Mouse (Mus musculus) liver, embryonic 13.5 days (tissue): ENCODE measurements at regions not wholly inside any gene's neighbourhood (a gene's known extent, or its start where the extent isn't known, plus 50 kb on each side); places are given as distances from the start of the nearest gene placed in this dataset.

Source experiments
- ATAC-seq: fragments of 200-750 bp; cut with Nextera tagmentation; 2 replicates; pipeline ENCODE4 v1.8.0; 2017; ENCODE audit warnings: low read depth, mild to moderate bottlenecking, moderate number of reproducible peaks, moderate library complexity
- DNase-seq: peaks from one replicate; pipeline ENCODE4 v3.0.0; 2022
- H3K27ac ChIP-seq: fragments of 300-500 bp; sonication (generic); 2 replicates; pipeline ENCODE4 v1.5.1; 2015; ENCODE audit warnings: moderate library complexity, mild to moderate bottlenecking, inconsistent platforms
- H3K27me3 ChIP-seq: fragments of 300-500 bp; sonication (generic); 2 replicates; pipeline ENCODE4 v1.6.1; 2015; ENCODE audit warnings: mild to moderate bottlenecking, inconsistent platforms
- H3K36me3 ChIP-seq: fragments of 300-500 bp; sonication (generic); 2 replicates; pipeline ENCODE4 v1.6.1; 2015; ENCODE audit warnings: mild to moderate bottlenecking, inconsistent platforms
- H3K4me1 ChIP-seq: fragments of 300-500 bp; sonication (generic); replicated peaks from 2 replicates; pipeline ENCODE4 v1.6.1; 2015; ENCODE audit warnings: inconsistent platforms
- H3K4me2 ChIP-seq: fragments of 300-500 bp; sonication (generic); 2 replicates; pipeline ENCODE4 v1.6.1; 2015; ENCODE audit warnings: inconsistent platforms, mild to moderate bottlenecking, moderate library complexity
- H3K4me3 ChIP-seq: fragments of 300-500 bp; sonication (generic); replicated peaks from 2 replicates; pipeline ENCODE4 v1.5.1; 2015; ENCODE audit warnings: mild to moderate bottlenecking, inconsistent platforms
- H3K9ac ChIP-seq: fragments of 300-500 bp; sonication (generic); 2 replicates; pipeline ENCODE4 v1.6.1; 2015; ENCODE audit warnings: mild to moderate bottlenecking, inconsistent platforms
- H3K9me3 ChIP-seq: fragments of 300-500 bp; sonication (generic); replicated peaks from 2 replicates; pipeline ENCODE4 v1.6.1; 2016; ENCODE audit warnings: inconsistent platforms
- WGBS: fragments of 180-500 bp; shearing (Covaris S2); methylation state at CpG from one replicate; pipeline ENCODE4 v1.1.7; 2015; ENCODE audit not compliant: insufficient replicate concordance; 5-methylcytosine and 5-hydroxymethylcytosine counted together

DNA sequence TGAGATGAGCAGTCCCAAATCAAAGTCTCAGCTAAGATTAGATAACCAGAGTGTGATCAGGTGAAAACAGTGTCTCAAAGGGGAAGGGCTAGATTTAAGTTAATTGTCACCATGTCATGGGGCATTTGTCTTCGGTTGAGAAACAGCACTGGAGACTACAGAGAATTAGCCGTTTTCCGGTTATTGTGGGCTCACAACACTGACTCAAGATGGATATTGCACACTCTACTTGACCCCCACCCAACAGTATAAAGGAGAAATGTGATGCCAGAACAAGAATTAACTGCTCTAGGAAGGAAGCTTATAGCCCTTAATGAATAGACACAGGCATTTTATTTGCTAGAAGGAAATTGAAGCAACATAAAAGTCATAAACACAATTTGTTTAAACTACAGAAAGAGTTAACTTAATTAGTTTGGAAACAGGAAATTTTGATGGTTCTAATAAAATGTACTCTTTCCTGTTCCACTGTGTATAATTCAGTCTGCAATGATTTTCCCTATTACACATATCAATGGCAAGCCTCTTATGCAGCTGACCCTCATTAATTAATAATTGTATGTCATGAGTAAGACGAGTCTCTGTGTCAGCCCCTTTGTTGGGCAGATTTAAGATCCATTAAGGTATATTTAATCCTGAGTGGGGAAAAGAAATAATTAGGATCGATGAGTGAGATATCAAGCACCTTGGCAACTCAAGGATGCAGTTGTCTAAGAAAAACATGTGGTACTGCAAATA, 277.4 kb upstream of the Tmeff2 start:
- DNase-seq (no peak), ATAC-seq (no peak)
- Histone ChIP-seq H3K9ac (no peak overlapping the region), H3K4me1 (no peaks in the 10 kb centered on the region), H3K4me3 (no peak overlapping the region), H3K27ac (no peak overlapping the region), H3K36me3 (no peaks in the 10 kb centered on the region), H3K9me3 (no peaks in the 10 kb centered on the region), H3K27me3 (no peaks in the 10 kb centered on the region), H3K4me2 (no peak overlapping the region)
- WGBS: 64% methylated on average over 5 of the region's 5 CpGs

DNA sequence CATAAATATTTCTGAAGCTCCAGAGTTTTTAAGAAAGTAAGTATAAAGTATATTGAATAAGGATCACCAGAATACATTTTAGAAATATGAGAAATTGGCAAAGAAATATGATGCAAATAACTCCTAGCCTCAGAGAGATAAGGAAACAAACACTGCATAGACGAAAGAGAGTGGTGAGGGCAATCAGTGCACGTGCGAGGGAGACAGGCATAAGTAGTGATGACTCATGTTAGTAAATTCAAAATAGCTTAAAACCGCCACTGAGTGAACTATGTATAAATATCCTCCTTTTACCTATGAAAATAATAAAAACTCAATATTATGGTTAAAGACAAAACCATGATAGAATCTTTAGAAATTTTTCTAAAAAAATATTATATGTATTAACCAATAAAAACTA, 271.4 kb upstream of the Tmeff2 start:
- no peaks in the 10 kb centered on the region for H3K4me1 ChIP-seq
- no peak overlapping the region for H3K4me2 ChIP-seq
- H3K9ac ChIP-seq: no peak overlapping the region
- WGBS: 64% methylated on average over 4 of the region's 4 CpGs
- H3K9me3 ChIP-seq: no peaks in the 10 kb centered on the region
- H3K36me3 ChIP-seq: no peaks in the 10 kb centered on the region
- DNase-seq (no peak), ATAC-seq (no peak)
- H3K27ac ChIP-seq: no peak overlapping the region
- H3K4me3 ChIP-seq: no peak overlapping the region
- H3K27me3 ChIP-seq: no peaks in the 10 kb centered on the region

DNA sequence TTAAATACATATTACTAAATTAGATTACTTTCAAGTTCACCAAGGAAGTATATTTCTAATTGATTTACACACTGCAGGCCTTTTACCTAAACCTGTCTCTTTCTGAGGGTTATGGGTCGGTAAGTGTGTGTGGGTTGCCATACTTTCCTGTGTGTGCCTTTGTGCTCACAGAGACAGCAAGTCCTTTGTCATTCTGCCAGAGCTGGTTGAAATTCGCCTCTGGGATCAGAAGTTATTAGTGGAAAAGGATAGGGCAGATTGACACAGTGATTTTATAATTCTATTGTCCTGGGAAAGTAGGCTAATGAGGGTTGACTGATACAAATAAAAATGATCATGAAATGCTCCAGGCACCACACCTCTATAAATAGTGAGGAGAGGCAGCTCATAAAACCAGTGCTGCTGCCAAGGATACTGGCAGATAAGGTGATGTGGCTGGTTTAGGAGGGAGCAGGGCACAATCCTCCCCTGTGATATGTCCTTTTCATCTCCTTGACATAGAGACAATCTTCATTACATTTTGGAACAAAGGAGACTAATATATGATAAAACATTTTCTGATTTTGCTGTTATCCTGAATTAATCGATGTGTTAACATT, 270.9 kb upstream of the Tmeff2 start:
- H3K4me1 ChIP-seq: no peaks in the 10 kb centered on the region
- H3K4me2 ChIP-seq: no peak overlapping the region
- no peak overlapping the region for H3K4me3 ChIP-seq
- H3K9me3 ChIP-seq: no peaks in the 10 kb centered on the region
- no peak overlapping the region for H3K27ac ChIP-seq
- no peaks in the 10 kb centered on the region for H3K36me3 ChIP-seq
- H3K9ac ChIP-seq: no peak overlapping the region
- no peak for DNase-seq
- 44% methylated on average over 3 of the region's 3 CpGs for WGBS
- no peak for ATAC-seq
- no peaks in the 10 kb centered on the region for H3K27me3 ChIP-seq

DNA sequence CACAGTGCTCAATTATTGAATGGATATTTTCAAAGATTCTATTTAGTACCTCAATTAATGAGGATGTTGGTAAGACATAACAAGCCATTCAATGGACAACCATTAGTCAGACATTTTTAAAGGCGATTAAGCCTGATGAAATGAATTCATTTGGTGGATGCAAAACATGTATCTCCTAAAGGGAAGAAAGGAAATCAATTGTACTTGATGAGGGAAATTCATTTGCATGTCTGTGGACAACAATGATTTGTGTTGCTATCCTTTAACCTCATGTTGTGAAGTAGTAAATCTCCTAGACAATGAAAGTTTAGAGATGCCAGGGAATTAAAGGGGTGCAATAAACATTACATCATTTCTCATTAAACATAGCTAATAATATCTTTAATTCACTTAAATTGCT, 262.5 kb upstream of the Tmeff2 start:
- Histone ChIP-seq H3K4me1 (no peaks in the 10 kb centered on the region), H3K9ac (no peak overlapping the region), H3K4me2 (no peak overlapping the region), H3K27me3 (no peaks in the 10 kb centered on the region), H3K9me3 (no peaks in the 10 kb centered on the region), H3K27ac (no peak overlapping the region), H3K36me3 (no peaks in the 10 kb centered on the region), H3K4me3 (no peak overlapping the region)
- no peak for DNase-seq
- ATAC-seq: no peak
- WGBS: 63% methylated on average over 1 of the region's 1 CpGs

DNA sequence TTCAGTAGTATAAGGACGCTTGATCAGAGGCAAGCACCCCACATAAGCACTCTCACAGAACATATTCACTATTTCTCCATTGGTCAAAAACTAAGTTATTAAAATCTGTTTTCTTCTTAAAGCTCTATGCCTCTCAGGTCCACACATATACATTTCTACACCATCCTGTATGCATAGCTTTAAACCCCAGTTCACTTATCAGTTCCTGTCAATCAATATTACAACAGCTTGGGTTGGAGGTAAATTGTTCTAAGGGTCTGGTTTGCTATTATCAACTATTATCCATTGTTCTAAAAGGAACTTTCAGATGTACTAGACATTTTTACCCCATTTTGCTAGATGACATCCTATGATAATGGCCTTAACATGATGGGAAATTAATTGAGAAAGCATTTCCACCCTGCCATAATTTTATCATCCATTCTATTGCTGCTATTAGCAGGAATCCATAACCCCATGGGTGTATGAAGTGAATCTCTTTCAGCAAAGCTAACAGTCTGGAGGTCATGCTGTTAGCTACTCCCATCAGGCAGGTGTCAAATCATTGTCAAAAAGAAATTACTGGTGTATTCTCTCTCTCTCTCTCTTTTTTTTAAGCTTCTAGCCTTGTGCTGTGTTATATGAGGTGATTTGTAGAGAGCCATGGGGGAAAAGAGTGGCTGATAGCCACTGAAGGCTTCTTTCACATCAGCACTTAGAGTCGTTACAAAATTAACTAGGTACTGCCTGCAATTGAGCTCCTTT, 253.3 kb upstream of the Tmeff2 start:
- Histone ChIP-seq H3K27me3 (no peaks in the 10 kb centered on the region), H3K36me3 (no peaks in the 10 kb centered on the region), H3K9me3 (no peaks in the 10 kb centered on the region), H3K4me3 (no peak overlapping the region), H3K4me2 (no peak overlapping the region), H3K27ac (no peak overlapping the region), H3K4me1 (no peaks in the 10 kb centered on the region), H3K9ac (no peak overlapping the region)
- ATAC-seq: no peak
- DNase-seq: no peak
- 53% methylated on average over 2 of the region's 2 CpGs for WGBS

DNA sequence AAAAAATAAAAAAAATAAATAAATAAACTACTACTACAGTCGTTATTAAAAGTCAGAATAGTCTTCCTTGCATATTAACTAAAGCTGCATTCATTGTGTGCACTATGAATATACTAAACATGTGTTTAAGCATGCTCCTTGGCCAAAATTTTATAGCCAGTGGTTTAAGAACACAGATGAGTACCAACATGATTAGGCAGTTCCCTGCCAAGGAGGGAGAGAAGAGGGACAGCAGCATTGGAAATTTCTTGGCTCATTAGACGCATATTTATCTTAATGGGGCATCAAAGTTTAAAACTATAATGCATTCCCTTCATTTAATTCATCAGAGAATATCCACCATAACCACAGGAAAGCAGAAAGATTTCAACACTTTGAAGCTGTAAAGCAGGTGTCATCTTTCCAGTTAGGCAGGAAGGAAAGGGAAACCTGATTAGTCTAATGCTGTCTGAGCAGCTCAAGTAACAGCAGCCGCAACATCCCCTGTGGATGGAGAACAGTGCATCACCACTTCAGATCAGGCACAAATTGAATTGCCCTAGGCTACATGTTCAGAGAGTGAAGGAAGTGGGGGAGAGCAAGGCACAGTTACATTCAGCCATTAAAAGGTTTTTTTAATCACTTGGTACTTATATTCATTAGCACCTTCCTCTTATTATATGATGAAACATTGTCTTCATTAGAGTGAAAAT, 248.3 kb upstream of the Tmeff2 start:
- 58% methylated on average over 3 of the region's 3 CpGs for WGBS
- no peak for DNase-seq
- H3K27me3 ChIP-seq: no peaks in the 10 kb centered on the region
- H3K9me3 ChIP-seq: no peaks in the 10 kb centered on the region
- no peaks in the 10 kb centered on the region for H3K36me3 ChIP-seq
- H3K27ac ChIP-seq: no peak overlapping the region
- no peak overlapping the region for H3K9ac ChIP-seq
- no peak overlapping the region for H3K4me2 ChIP-seq
- no peak for ATAC-seq
- no peaks in the 10 kb centered on the region for H3K4me1 ChIP-seq
- H3K4me3 ChIP-seq: no peak overlapping the region

DNA sequence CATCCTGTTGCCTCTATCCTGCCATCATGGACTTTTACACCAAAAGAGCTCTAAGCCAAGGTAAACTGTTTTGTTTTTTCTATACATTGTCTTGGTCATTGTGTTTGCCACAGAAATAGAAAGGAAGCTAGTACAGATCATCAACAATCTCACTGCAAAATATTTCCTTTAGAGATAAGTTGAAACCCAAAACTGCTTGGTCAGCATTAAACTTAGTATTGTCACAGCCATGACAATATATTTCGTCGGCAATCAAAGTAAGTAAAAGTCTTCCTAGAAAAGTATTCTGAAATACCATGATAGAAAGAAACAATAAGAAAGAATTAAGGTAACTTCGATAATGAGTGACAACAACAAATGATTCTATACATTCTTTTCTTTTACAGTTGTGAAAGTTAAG, 235.3 kb upstream of the Tmeff2 start:
- Histone ChIP-seq H3K27ac (no peak overlapping the region), H3K36me3 (no peaks in the 10 kb centered on the region)
- no peak for ATAC-seq

DNA sequence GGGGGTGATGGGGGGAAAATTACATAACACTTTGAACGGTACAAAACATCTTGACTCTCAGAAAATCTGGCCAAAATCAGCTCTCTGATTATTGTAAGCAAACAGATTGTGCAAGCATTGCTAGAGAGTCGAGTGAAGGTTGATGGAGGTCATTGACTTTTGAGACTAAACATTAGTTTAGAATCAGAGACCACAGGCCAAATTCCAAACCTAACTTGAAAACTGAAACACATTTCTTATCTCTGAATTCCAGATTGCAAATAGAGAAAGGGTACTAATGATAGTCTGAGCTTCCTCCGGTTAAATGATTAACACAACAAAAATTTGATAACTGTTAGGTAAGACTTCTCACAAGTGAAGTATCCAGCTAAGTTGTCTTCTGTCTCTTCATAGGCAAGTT, 217.5 kb upstream of the Tmeff2 start:
- WGBS: 56% methylated on average over 3 of the region's 3 CpGs
- Histone ChIP-seq H3K4me1 (no peaks in the 10 kb centered on the region), H3K9me3 (no peaks in the 10 kb centered on the region), H3K4me2 (no peak overlapping the region), H3K4me3 (no peak overlapping the region), H3K27ac (no peak overlapping the region), H3K27me3 (no peaks in the 10 kb centered on the region), H3K9ac (no peak overlapping the region), H3K36me3 (no peaks in the 10 kb centered on the region)
- peak; percentile 67 for ATAC-seq
- no peak for DNase-seq

More for the DNA sequence above, 235.3 kb upstream of the Tmeff2 start:
- H3K4me3 ChIP-seq: no peak overlapping the region
- no peaks in the 10 kb centered on the region for H3K9me3 ChIP-seq
- H3K4me2 ChIP-seq: no peak overlapping the region
- H3K27me3 ChIP-seq: no peaks in the 10 kb centered on the region
- 67% methylated on average over 3 of the region's 3 CpGs for WGBS
- H3K4me1 ChIP-seq: no peaks in the 10 kb centered on the region
- DNase-seq: no peak
- no peak overlapping the region for H3K9ac ChIP-seq

DNA sequence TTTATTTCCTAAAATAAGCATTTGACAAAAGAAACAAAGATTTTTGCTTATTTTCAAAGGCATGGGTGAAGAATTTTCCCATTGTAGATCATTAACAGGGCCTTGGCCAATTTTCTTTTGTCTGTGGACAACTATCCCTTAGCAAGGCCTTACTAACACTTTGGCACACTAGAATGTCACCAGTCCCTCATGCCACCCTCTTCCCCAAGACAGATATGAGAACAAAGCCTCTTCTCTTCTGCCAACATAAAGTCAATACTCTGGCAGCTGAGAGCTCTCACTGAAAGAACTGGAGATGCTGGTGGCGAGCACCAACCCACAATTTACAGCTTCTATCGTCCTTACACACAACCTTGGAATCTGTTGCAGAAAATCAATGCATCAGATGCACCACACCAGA, 215.1 kb upstream of the Tmeff2 start:
- H3K36me3 ChIP-seq: no peaks in the 10 kb centered on the region
- 45% methylated on average over 2 of the region's 2 CpGs for WGBS
- H3K4me1 ChIP-seq: no peaks in the 10 kb centered on the region
- H3K27me3 ChIP-seq: no peaks in the 10 kb centered on the region
- no peaks in the 10 kb centered on the region for H3K9me3 ChIP-seq
- no peak overlapping the region for H3K27ac ChIP-seq
- ATAC-seq: no peak
- no peak overlapping the region for H3K4me2 ChIP-seq
- no peak overlapping the region for H3K4me3 ChIP-seq
- DNase-seq: no peak
- no peak overlapping the region for H3K9ac ChIP-seq

DNA sequence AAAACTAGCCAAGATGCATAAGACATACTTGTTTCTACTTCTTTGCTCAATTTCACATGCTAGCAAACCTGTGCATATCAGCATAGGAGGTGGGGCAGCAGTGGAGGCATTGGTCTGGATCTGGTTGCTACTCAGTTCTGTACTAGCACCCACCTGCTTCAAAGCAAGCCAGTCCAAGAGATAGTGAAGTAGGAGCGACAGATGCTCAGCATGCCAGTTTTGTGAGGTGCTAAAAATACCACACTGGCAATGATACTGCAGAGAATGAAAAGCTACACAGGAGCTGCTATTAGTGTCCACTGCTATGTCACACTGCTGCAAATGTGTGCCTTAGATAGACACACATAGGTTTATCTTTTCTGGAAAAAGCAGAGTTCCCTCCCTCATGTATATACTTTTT, 203.5 kb upstream of the Tmeff2 start:
- H3K9me3 ChIP-seq: no peaks in the 10 kb centered on the region
- ATAC-seq (no peak), DNase-seq (no peak)
- no peak overlapping the region for H3K9ac ChIP-seq
- no peak overlapping the region for H3K4me3 ChIP-seq
- H3K4me1 ChIP-seq: no peaks in the 10 kb centered on the region
- no peak overlapping the region for H3K27ac ChIP-seq
- no peaks in the 10 kb centered on the region for H3K27me3 ChIP-seq
- no peak overlapping the region for H3K4me2 ChIP-seq
- WGBS: 61% methylated on average over 1 of the region's 1 CpGs
- H3K36me3 ChIP-seq: no peaks in the 10 kb centered on the region

DNA sequence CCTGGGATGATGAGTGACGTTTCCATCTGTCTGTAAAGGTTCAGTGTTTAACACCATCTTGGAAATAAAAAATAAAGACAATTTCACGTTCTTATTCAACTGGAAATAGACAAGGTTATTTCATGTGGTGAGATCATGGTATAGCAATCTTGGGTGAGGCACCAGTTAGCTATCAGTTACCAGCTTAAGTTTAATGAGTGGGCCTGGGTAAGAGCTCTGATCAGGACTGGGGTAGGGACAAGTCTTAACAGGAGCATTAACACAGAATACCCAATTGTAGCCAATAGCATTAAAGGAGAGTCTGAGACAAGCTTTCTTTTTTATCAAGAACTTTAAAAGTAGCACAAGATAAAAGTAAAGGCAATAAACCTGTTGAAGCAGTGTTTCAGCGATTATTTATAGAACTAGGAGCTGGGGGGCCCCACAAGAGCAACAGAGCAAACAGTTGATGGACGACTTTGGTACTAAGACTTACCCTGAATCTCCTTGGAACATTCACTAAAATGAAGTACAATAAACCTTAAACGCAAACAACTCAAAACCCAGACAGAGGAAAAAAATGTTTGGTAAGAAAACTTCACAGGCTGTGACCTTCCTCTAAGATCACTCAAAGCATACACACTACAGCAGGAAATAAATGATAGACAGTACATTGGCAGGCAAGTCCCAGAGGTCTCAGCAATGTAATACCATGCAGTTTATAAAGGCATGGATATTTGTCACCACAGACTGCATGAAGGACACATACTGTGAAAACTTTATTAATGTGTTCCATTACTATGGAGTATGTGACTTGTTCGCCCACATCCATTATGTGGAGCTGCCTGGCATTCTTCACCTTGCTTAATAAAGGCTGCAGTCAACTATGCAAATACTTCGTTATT, 202.9 kb upstream of the Tmeff2 start:
- no peak for DNase-seq
- no peaks in the 10 kb centered on the region for H3K4me1 ChIP-seq
- H3K4me2 ChIP-seq: no peak overlapping the region
- ATAC-seq: no peak
- H3K4me3 ChIP-seq: no peak overlapping the region
- WGBS: 53% methylated on average over 7 of the region's 7 CpGs
- H3K36me3 ChIP-seq: no peaks in the 10 kb centered on the region
- H3K9ac ChIP-seq: no peak overlapping the region
- H3K9me3 ChIP-seq: no peaks in the 10 kb centered on the region
- no peak overlapping the region for H3K27ac ChIP-seq
- no peaks in the 10 kb centered on the region for H3K27me3 ChIP-seq
